Mouse (Mus musculus) midbrain, postnatal 0 days (tissue): Measurements from ENCODE around the gene Lpar1. TPM values are rescaled to one million over a fixed set of nuclear protein-coding genes. Genes with fewer than 3 reads are reported as not detected.

Experiments
- ATAC-seq: fragments of 200-750 bp; cut with Nextera tagmentation; 2 replicates; pipeline ENCODE4 v1.8.0; 2017; ENCODE audit warnings: moderate number of reproducible peaks, mild to moderate bottlenecking, moderate TSS enrichment, moderate library complexity; ENCODE audit not compliant: low FRiP score
- DNase-seq: peaks from one replicate; pipeline ENCODE4 v3.0.0-alpha.2; 2015; ENCODE audit warnings: low spot score
- H3K27ac ChIP-seq: fragments of 300-500 bp; sonication (generic); 2 replicates; pipeline ENCODE4 v1.5.1; 2014; ENCODE audit warnings: low read depth, mild to moderate bottlenecking, low read length, mixed read lengths
- H3K27me3 ChIP-seq: fragments of 300-500 bp; sonication (generic); 2 replicates; pipeline ENCODE4 v1.6.1; 2014; ENCODE audit warnings: low read length, control low read depth, mixed read lengths; ENCODE audit not compliant: insufficient read depth
- H3K36me3 ChIP-seq: fragments of 300-500 bp; sonication (generic); 2 replicates; pipeline ENCODE4 v1.6.1; 2014; ENCODE audit warnings: low read length, control low read depth, mixed read lengths; ENCODE audit not compliant: insufficient read depth
- H3K4me1 ChIP-seq: fragments of 300-500 bp; sonication (generic); 2 replicates; pipeline ENCODE4 v1.6.1; 2014; ENCODE audit warnings: mild to moderate bottlenecking, control low read depth, antibody characterized with exemption, low read length, mixed read lengths; ENCODE audit not compliant: insufficient read depth
- H3K4me2 ChIP-seq: fragments of 300-500 bp; sonication (generic); 2 replicates; pipeline ENCODE4 v1.6.1; 2014; ENCODE audit warnings: low read depth, mild to moderate bottlenecking, low read length, mixed read lengths; ENCODE audit not compliant: poor library complexity, severe bottlenecking
- H3K4me3 ChIP-seq: fragments of 300-500 bp; sonication (generic); 2 replicates; pipeline ENCODE4 v1.5.1; 2014; ENCODE audit warnings: low read depth, mild to moderate bottlenecking, low read length, moderate library complexity
- H3K9ac ChIP-seq: fragments of 300-500 bp; sonication (generic); replicated peaks from 2 replicates; pipeline ENCODE4 v1.6.1; 2014; ENCODE audit warnings: mild to moderate bottlenecking, low read length, moderate library complexity, mixed read lengths; ENCODE audit not compliant: poor library complexity, severe bottlenecking
- H3K9me3 ChIP-seq: fragments of 300-500 bp; sonication (generic); 2 replicates; pipeline ENCODE4 v1.6.1; 2016; ENCODE audit warnings: low read length, control low read depth
- CTCF ChIP-seq: IDR thresholded peaks from 2 replicates; pipeline ENCODE4 v1.5.1; 2016; ENCODE audit warnings: antibody characterized with exemption, mild to moderate bottlenecking
- WGBS: fragments of 180-500 bp; shearing (Covaris S2); extraction: QIAGEN DNeasy Blood & Tissue Kit; methylation state at CpG from one replicate; pipeline ENCODE4 v1.1.7; 2014; 5-methylcytosine and 5-hydroxymethylcytosine counted together
- polyA plus RNA-seq: library from polyadenylated mRNA; unstranded; fragments of >200 nt; fragmentation: Nextera tagmentation; extraction: Ambion mirVana; gene quantifications from 2 replicates; pipeline ENCODE4 v1.2.1, GENCODE M21; 2015
- total RNA-seq: library from RNA; depleted of rRNA; stranded (reverse); fragments of >200 nt; gene quantifications from 2 replicates; pipeline ENCODE4 v1.2.3, GENCODE M21; 2014

Lpar1 gene
- total and polyA plus RNA-seq, 2 experiments from 2014 or later: 19.1 to 28.7 TPM

DNA sequence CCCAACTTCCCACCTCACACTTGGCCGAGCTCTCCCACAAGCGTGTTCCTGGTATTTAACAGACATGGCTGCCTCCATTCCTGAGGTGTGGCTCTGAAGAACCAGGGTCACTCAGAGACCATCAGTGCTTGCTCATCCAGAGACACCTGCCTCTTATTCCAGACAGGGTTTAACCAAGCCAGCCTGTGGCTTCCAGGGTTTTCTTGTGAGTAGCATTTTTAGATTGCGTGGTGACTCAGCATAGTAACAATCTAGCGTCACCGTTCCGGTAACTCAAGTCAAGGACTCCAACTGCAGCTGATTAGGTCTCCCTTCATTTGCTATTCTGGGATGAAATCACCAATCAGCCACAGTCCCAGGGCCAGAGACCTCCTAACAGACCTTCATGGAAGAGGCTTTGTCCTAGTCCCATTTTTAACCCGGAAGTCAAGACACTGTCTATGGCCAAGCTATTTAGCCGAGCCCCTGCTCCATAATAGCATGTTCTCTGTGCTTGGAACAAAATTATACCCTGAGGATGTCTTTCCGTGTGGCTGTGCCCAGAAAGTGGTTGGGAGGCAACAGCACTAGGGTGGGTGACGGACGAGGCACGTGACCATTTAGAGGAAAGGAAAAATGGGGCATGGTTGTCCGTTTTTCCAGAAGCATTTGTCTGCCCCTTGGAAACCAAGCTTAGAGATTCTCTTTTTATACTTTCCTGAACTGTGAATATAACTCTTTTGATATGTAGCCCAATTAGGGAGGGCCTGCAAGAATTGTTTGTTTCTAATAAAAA lies 89.1 kb downstream of the Lpar1 start:
- DNase-seq: no peak
- Histone ChIP-seq H3K4me3 (no peak overlapping the region), H3K4me1 (no peaks in the 10 kb centered on the region), H3K36me3 (no peaks in the 10 kb centered on the region), H3K9ac (no peak overlapping the region), H3K4me2 (no peak overlapping the region), H3K9me3 (no peaks in the 10 kb centered on the region), H3K27ac (no peak overlapping the region), H3K27me3 (no peaks in the 10 kb centered on the region)
- WGBS: 88% methylated on average over 13 of the region's 13 CpGs
- no peak for TF ChIP-seq CTCF
- no peak for ATAC-seq

- H3K4me3 ChIP-seq: no peak overlapping the region
- H3K27ac ChIP-seq: no peak overlapping the region
- H3K4me2 ChIP-seq: no peak overlapping the region
- 93% methylated on average over 5 of the region's 5 CpGs for WGBS
- no peaks in the 10 kb centered on the region for H3K9me3 ChIP-seq
- TF ChIP-seq CTCF: no peak
- H3K4me1 ChIP-seq: no peaks in the 10 kb centered on the region
- H3K9ac ChIP-seq: no peak overlapping the region
- H3K27me3 ChIP-seq: no peaks in the 10 kb centered on the region
- DNase-seq: no peak
- no peak for ATAC-seq
- no peaks in the 10 kb centered on the region for H3K36me3 ChIP-seq
These were observed 90.7 kb downstream of the Lpar1 start for GRCm38 (mm10) chr4:58462990-58463389.

- TF ChIP-seq CTCF: no peak
- no peak overlapping the region for H3K9ac ChIP-seq
- H3K4me2 ChIP-seq: no peak overlapping the region
- no peak for ATAC-seq
- no peaks in the 10 kb centered on the region for H3K36me3 ChIP-seq
- 89% methylated on average over 2 of the region's 2 CpGs for WGBS
- no peaks in the 10 kb centered on the region for H3K9me3 ChIP-seq
- H3K27ac ChIP-seq: no peak overlapping the region
- no peak overlapping the region for H3K4me3 ChIP-seq
- no peaks in the 10 kb centered on the region for H3K4me1 ChIP-seq
- DNase-seq: no peak
- no peaks in the 10 kb centered on the region for H3K27me3 ChIP-seq
These were observed 91.1 kb downstream of the Lpar1 start for GRCm38 (mm10) chr4:58462586-58462985.

DNA sequence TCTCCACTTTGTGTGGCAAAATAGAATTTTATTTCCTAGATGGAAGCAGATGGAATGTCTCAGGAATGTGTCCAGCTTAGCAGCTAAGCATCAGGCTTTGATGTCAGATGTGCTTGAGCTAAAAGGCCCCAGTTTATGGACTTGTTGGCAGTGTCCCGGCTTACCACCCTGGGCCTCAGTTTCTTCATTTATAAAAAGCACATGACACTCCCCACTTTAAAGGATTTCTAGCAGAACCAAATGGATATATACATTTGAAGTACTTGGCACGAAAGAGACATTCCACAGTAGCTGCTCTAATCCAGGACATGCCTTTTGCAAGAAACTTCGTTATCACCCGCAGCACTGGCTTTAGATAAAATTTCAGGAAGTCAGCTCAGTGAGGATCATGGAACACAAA lies 100.4 kb downstream of the Lpar1 start:
- ATAC-seq (no peak), DNase-seq (no peak)
- 71% methylated on average over 4 of the region's 4 CpGs for WGBS
- Histone ChIP-seq H3K27me3 (no peaks in the 10 kb centered on the region), H3K9ac (no peak overlapping the region), H3K4me2 (no peak overlapping the region), H3K9me3 (no peaks in the 10 kb centered on the region), H3K27ac (no peak overlapping the region), H3K4me1 (no peaks in the 10 kb centered on the region), H3K36me3 (no peaks in the 10 kb centered on the region), H3K4me3 (no peak overlapping the region)
- TF ChIP-seq CTCF: no peak

- Histone ChIP-seq H3K9me3 (no peaks in the 10 kb centered on the region), H3K4me3 (no peak overlapping the region), H3K9ac (no peak overlapping the region), H3K4me1 (no peaks in the 10 kb centered on the region), H3K27ac (no peak overlapping the region), H3K36me3 (no peaks in the 10 kb centered on the region), H3K27me3 (no peaks in the 10 kb centered on the region), H3K4me2 (no peak overlapping the region)
- ATAC-seq: no peak
- no peak for DNase-seq
- WGBS: 94% methylated on average over 3 of the region's 3 CpGs
- no peak for TF ChIP-seq CTCF
These were observed 104.9 kb downstream of the Lpar1 start for GRCm38 (mm10) chr4:58448825-58449224.

DNA sequence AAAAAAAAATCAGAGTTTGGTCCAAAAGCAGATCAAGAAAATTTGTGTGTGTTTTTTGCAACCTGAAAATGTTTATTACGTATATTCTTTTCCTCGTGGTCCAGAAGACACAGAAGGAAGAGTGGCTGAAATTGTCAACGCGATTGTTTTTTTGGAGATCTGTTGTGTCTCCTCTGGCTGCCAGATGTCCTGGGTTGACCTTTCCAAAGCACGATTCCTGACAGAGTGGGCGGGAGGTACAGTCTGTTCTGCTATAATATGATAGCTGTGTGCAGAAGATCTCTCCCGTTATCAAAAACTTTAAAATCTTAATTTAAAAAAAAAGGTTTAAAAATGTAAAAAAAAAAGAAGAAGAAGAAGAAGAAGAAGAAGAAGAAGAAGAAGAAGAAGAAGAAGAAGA lies 105.9 kb downstream of the Lpar1 start:
- Histone ChIP-seq H3K4me3 (no peak overlapping the region), H3K4me1 (no peaks in the 10 kb centered on the region), H3K9me3 (no peaks in the 10 kb centered on the region), H3K4me2 (no peak overlapping the region), H3K27me3 (no peaks in the 10 kb centered on the region), H3K27ac (no peak overlapping the region), H3K9ac (no peak overlapping the region), H3K36me3 (no peaks in the 10 kb centered on the region)
- TF ChIP-seq CTCF: no peak
- ATAC-seq (no peak), DNase-seq (no peak)
- WGBS: 85% methylated on average over 7 of the region's 7 CpGs
